20 mouse cellular contexts compared by ENCODE assay signal in the genomic region with DNA sequence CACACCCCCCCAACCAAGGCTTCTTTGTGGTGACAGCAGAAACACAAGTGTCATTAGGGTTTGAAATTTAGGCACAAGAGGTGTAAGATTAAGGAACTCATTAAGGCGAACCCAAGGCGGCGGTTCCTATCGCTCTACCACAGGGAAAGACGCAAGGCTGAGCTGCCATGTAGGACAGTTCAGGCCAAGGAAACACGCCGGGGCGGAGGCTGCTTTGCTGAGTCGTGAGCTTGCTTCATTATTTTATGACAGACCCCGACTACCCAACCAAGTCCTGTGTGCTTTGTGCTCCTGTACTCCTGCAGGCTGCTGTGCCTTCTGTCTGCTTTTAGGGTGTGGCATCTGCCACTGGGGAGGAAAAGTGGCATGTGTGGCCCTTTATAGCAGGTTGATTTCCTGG. TPM values are rescaled to one million over a fixed set of nuclear protein-coding genes. Genes with fewer than 3 reads are reported as not detected.
DNase-seq lines count a peak whose midpoint lies in the region; ATAC-seq and TF ChIP-seq lines count a peak whose summit lies in the region.
"Had no signal": no experiment of that assay in that cellular context is flagged by ENCODE, and none has a peak within 500 bp of the region (broad histone marks: within the 10 kb centered on the region; RNA-seq: fewer than 3 reads in every experiment).

No protein-coding gene starts in this region.

- no peak overlapping the region for H3K4me3 ChIP-seq in hindbrain, embryonic 10.5 days
- no peak overlapping the region for H3K4me3 ChIP-seq in hindbrain, embryonic 14.5 days (replicated peaks; ENCODE audit: low read length)
- H3K4me3 ChIP-seq in forebrain, embryonic 11.5 days (ENCODE audit: low read depth, low read length): no peak overlapping the region
- H3K4me3 ChIP-seq in intestine, embryonic 16.5 days (ENCODE audit: low read length): no peak overlapping the region; the same call in 1 of the 2 replicates
- peak overlapping the region; percentile 21 for H3K4me3 ChIP-seq in small intestine, adult 2 months (ENCODE audit: low read depth, low read length)
- H3K4me3 ChIP-seq: embryonic facial prominence, embryonic 15.5 days; heart, embryonic 13.5 days; liver, embryonic 13.5 days had no signal

- TF ChIP-seq POLR2A in small intestine, adult 2 months (IDR thresholded peaks at IDR 0.05; ENCODE audit: low read depth, low read length): no peak

- no peaks in the 10 kb centered on the region for H3K27me3 ChIP-seq in hindbrain, embryonic 10.5 days (ENCODE audit: insufficient read depth, poor library complexity, severe bottlenecking)
- no peaks in the 10 kb centered on the region for H3K27me3 ChIP-seq in hindbrain, embryonic 14.5 days (ENCODE audit: control insufficient read depth, insufficient read depth, low read length)
- peaks cover 15% of the 10 kb centered on the region for H3K27me3 ChIP-seq in forebrain, embryonic 11.5 days (ENCODE audit: control insufficient read depth, insufficient read depth, low read length)
- H3K27me3 ChIP-seq in intestine, embryonic 16.5 days (replicated peaks; ENCODE audit: control insufficient read depth, insufficient read depth, low read length): no peaks in the 10 kb centered on the region
- no peaks in the 10 kb centered on the region for H3K27me3 ChIP-seq in small intestine, adult 2 months (ENCODE audit: control insufficient read depth, insufficient read depth, low read length)
- H3K27me3 ChIP-seq: embryonic facial prominence, embryonic 15.5 days; heart, embryonic 13.5 days; liver, embryonic 13.5 days had no signal

- 81% methylated on average over 10 of the region's 10 CpGs for WGBS in hindbrain, embryonic 10.5 days
- WGBS in hindbrain, embryonic 14.5 days: 53% methylated on average over 10 of the region's 10 CpGs
- 30% methylated on average over 10 of the region's 10 CpGs for WGBS in forebrain, embryonic 11.5 days
- 65% methylated on average over 10 of the region's 10 CpGs for WGBS in intestine, embryonic 16.5 days
- 24% methylated on average over 10 of the region's 10 CpGs for WGBS in small intestine, adult 2 months

- peaks cover 35% of the 10 kb centered on the region for H3K4me1 ChIP-seq in hindbrain, embryonic 10.5 days (replicated peaks)
- peaks cover 22% of the 10 kb centered on the region for H3K4me1 ChIP-seq in hindbrain, embryonic 14.5 days (replicated peaks; ENCODE audit: control insufficient read depth, insufficient read depth, low read length)
- H3K4me1 ChIP-seq in forebrain, embryonic 11.5 days (replicated peaks; ENCODE audit: control insufficient read depth, insufficient read depth, low read length): peaks cover 8% of the 10 kb centered on the region; the same call in 1 of the 2 replicates
- peaks cover 8% of the 10 kb centered on the region for H3K4me1 ChIP-seq in intestine, embryonic 16.5 days (ENCODE audit: control insufficient read depth, insufficient read depth, low read length)
- peaks cover 10% of the 10 kb centered on the region; the same call in 1 of the 2 replicates for H3K4me1 ChIP-seq in small intestine, adult 2 months (ENCODE audit: control insufficient read depth, insufficient read depth, insufficient read length, low read length)

- no peaks in the 10 kb centered on the region for H3K9me3 ChIP-seq in hindbrain, embryonic 10.5 days
- H3K9me3 ChIP-seq in hindbrain, embryonic 14.5 days (ENCODE audit: control insufficient read depth, low read length): no peaks in the 10 kb centered on the region
- no peaks in the 10 kb centered on the region for H3K9me3 ChIP-seq in forebrain, embryonic 11.5 days (ENCODE audit: control insufficient read depth, low read length)
- H3K9me3 ChIP-seq in intestine, embryonic 16.5 days (ENCODE audit: control insufficient read depth, low read length): no peaks in the 10 kb centered on the region
- H3K9me3 ChIP-seq: embryonic facial prominence, embryonic 15.5 days; G1E; heart, embryonic 13.5 days; liver, embryonic 13.5 days had no signal

- H3K27ac ChIP-seq in hindbrain, embryonic 10.5 days: peak overlapping the region; percentile 47
- no peak overlapping the region for H3K27ac ChIP-seq in hindbrain, embryonic 14.5 days
- H3K27ac ChIP-seq in forebrain, embryonic 11.5 days (ENCODE audit: low read depth, low read length): no peak overlapping the region
- peak overlapping the region; percentile 35 for H3K27ac ChIP-seq in intestine, embryonic 16.5 days (ENCODE audit: low read length)
- H3K27ac ChIP-seq in small intestine, adult 2 months (ENCODE audit: insufficient read depth, low read depth, low read length): peak overlapping the region; percentile 69
- H3K27ac ChIP-seq: embryonic facial prominence, embryonic 15.5 days; heart, embryonic 13.5 days; liver, embryonic 13.5 days had no signal

- H3K4me2 ChIP-seq in hindbrain, embryonic 14.5 days (replicated peaks): no peak overlapping the region; the same call in 1 of the 2 replicates
- peak overlapping the region; percentile 2; the same call in 1 of the 2 replicates for H3K4me2 ChIP-seq in forebrain, embryonic 11.5 days (ENCODE audit: low read depth, low read length, severe bottlenecking)
- peak overlapping the region; percentile 38 for H3K4me2 ChIP-seq in intestine, embryonic 16.5 days (ENCODE audit: low read depth, low read length)
- H3K4me2 ChIP-seq: embryonic facial prominence, embryonic 15.5 days; heart, embryonic 13.5 days; liver, embryonic 13.5 days had no signal

- H3K9ac ChIP-seq in hindbrain, embryonic 14.5 days: no peak overlapping the region
- no peak overlapping the region for H3K9ac ChIP-seq in forebrain, embryonic 11.5 days (ENCODE audit: low read length)
- H3K9ac ChIP-seq in intestine, embryonic 16.5 days (ENCODE audit: low read depth, low read length): no peak overlapping the region
- H3K9ac ChIP-seq: embryonic facial prominence, embryonic 15.5 days; heart, embryonic 13.5 days; liver, embryonic 13.5 days had no signal

- no peaks in the 10 kb centered on the region for H3K36me3 ChIP-seq in hindbrain, embryonic 10.5 days
- no peaks in the 10 kb centered on the region for H3K36me3 ChIP-seq in hindbrain, embryonic 14.5 days (replicated peaks; ENCODE audit: control insufficient read depth, insufficient read depth)
- H3K36me3 ChIP-seq in forebrain, embryonic 11.5 days (ENCODE audit: control insufficient read depth, insufficient read depth, low read length): no peaks in the 10 kb centered on the region
- no peaks in the 10 kb centered on the region for H3K36me3 ChIP-seq in intestine, embryonic 16.5 days (ENCODE audit: control insufficient read depth, insufficient read depth, low read length)
- no peaks in the 10 kb centered on the region for H3K36me3 ChIP-seq in small intestine, adult 2 months (ENCODE audit: control insufficient read depth, insufficient read depth, low read length)
- H3K36me3 ChIP-seq: embryonic facial prominence, embryonic 15.5 days; G1E; heart, embryonic 13.5 days; liver, embryonic 13.5 days had no signal

- ATAC-seq in hindbrain, embryonic 14.5 days (ENCODE audit: low FRiP score): no peak
- ATAC-seq in forebrain, embryonic 11.5 days (replicated peaks; ENCODE audit: low FRiP score): no peak
- ATAC-seq in intestine, embryonic 16.5 days: peak; percentile 47
- no peak for ATAC-seq in erythroid progenitor cell, adult 5-6 weeks (replicated peaks; ENCODE audit: low FRiP score, poor library complexity, severe bottlenecking)

- TF ChIP-seq CTCF in small intestine, adult 2 months (IDR thresholded peaks at IDR 0.05; ENCODE audit: extremely low read depth, insufficient read length, insufficient replicate concordance, low read depth, low read length): no peak

- DNase-seq in hindbrain, embryonic 10.5 days (ENCODE audit: low spot score): no peak
- DNase-seq in hindbrain, embryonic 14.5 days (ENCODE audit: low spot score): no peak
- DNase-seq in forebrain, embryonic 11.5 days (ENCODE audit: low spot score): peak; percentile 63
- no peak for DNase-seq in layer of hippocampus, adult 9-11 months
- no peak for DNase-seq in spleen, postnatal 36 days (ENCODE audit: low spot score in 2 of 2)
- DNase-seq: adrenal gland, adult 2 months; B cell, adult 2 months; cerebellum, adult 11-12 months; kidney, adult 2 months; kidney, postnatal 36 days; liver, embryonic 13.5 days; lung, postnatal 10 days; right cerebral cortex, adult 18-20 months; thymus, adult 18-20 months had no signal

RNA-seq across cellular contexts. Expression of gene Arid1b, which starts 2.5 kb away (rescaled TPM):
- 10.4 and 11.7 TPM in 2 replicates for polyA plus RNA-seq in hindbrain, embryonic 10.5 days (2016; fragmentation: Nextera tagmentation; extraction: Ambion mirVana)
- 18.8 and 20.5 TPM in 2 replicates for polyA plus RNA-seq in hindbrain, embryonic 14.5 days (2014; fragmentation: Nextera tagmentation; extraction: Ambion mirVana)
- polyA plus RNA-seq in forebrain, embryonic 11.5 days (2014; fragmentation: Nextera tagmentation; extraction: Ambion mirVana): 15.5 and 16.3 TPM in 2 replicates
- polyA plus RNA-seq in intestine, embryonic 16.5 days (2015; fragmentation: Nextera tagmentation; extraction: Ambion mirVana): 5.8 and 6.5 TPM in 2 replicates
- polyA plus RNA-seq in small intestine, adult 2 months (2012; rRNA removed): 37.7 and 59.4 TPM in 2 replicates
- 10.1 and 17.2 TPM in 2 replicates for total RNA-seq in erythroid progenitor cell, adult 5-6 weeks (2015; ENCODE audit: low replicate concordance)
- total RNA-seq in erythroid progenitor cell, adult 5-6 weeks (2017; ENCODE audit: low replicate concordance): 7.2 and 13.3 TPM in 2 replicates

Comparison
In these comparisons a context has a peak if more than half of its experiments do, and no peak if none do; other contexts are left out.
1. H3K27ac ChIP-seq: peak in hindbrain, embryonic 10.5 days (single experiment), intestine, embryonic 16.5 days (single experiment) and small intestine, adult 2 months (single experiment); none in hindbrain, embryonic 14.5 days (single experiment) and forebrain, embryonic 11.5 days (single experiment).